Mouse (Mus musculus) liver, embryonic 11.5 days (tissue): ENCODE data around the gene Ranbp3l. TPM values are rescaled to one million over a fixed set of nuclear protein-coding genes. Genes with fewer than 3 reads are reported as not detected.

Source experiments
- ATAC-seq: fragments of 200-750 bp; cut with Nextera tagmentation; replicated peaks from 2 replicates; pipeline ENCODE4 v1.8.0; 2017; ENCODE audit warnings: moderate number of reproducible peaks, mild to moderate bottlenecking, moderate TSS enrichment, moderate library complexity; ENCODE audit not compliant: low FRiP score
- DNase-seq: peaks from one replicate; pipeline ENCODE4 v3.0.0-alpha.2; 2017; ENCODE audit warnings: low spot score
- H3K27ac ChIP-seq: fragments of 300-500 bp; sonication (generic); 2 replicates; pipeline ENCODE4 v1.5.1; 2014; ENCODE audit warnings: mild to moderate bottlenecking, low read depth, low read length, control low read depth
- H3K27me3 ChIP-seq: fragments of 300-500 bp; sonication (generic); replicated peaks from 2 replicates; pipeline ENCODE4 v1.6.1; 2014; ENCODE audit warnings: low read length, mixed read lengths; ENCODE audit not compliant: control insufficient read depth, insufficient read depth
- H3K36me3 ChIP-seq: fragments of 300-500 bp; sonication (generic); 2 replicates; pipeline ENCODE4 v1.6.1; 2014; ENCODE audit warnings: mild to moderate bottlenecking, low read length, moderate library complexity, mixed read lengths; ENCODE audit not compliant: control insufficient read depth, insufficient read depth
- H3K4me1 ChIP-seq: fragments of 300-500 bp; sonication (generic); replicated peaks from 2 replicates; pipeline ENCODE4 v1.6.1; 2014; ENCODE audit warnings: low read length, mixed read lengths; ENCODE audit not compliant: control insufficient read depth, insufficient read depth
- H3K4me2 ChIP-seq: fragments of 300-500 bp; sonication (generic); 2 replicates; pipeline ENCODE4 v1.6.1; 2014; ENCODE audit warnings: mild to moderate bottlenecking, control low read depth, moderate library complexity
- H3K4me3 ChIP-seq: fragments of 300-500 bp; sonication (generic); 2 replicates; pipeline ENCODE4 v1.5.1; 2014; ENCODE audit warnings: low read depth, low read length, control low read depth
- H3K9ac ChIP-seq: fragments of 300-500 bp; sonication (generic); 2 replicates; pipeline ENCODE4 v1.6.1; 2014; ENCODE audit warnings: low read depth, low read length, control low read depth
- H3K9me3 ChIP-seq: fragments of 300-500 bp; sonication (generic); 2 replicates; pipeline ENCODE4 v1.6.1; 2016; ENCODE audit warnings: low read length, inconsistent platforms, mixed read lengths; ENCODE audit not compliant: control insufficient read depth
- WGBS: fragments of 180-500 bp; shearing (Covaris S2); extraction: QIAGEN DNeasy Blood & Tissue Kit; methylation state at CpG from one replicate; pipeline ENCODE4 v1.1.7; 2014; 5-methylcytosine and 5-hydroxymethylcytosine counted together
- polyA plus RNA-seq: library from polyadenylated mRNA; unstranded; fragments of >200 nt; fragmentation: Nextera tagmentation; extraction: Ambion mirVana; gene quantifications from 2 replicates; pipeline ENCODE4 v1.2.1, GENCODE M21; 2014

Ranbp3l gene
- polyA plus RNA-seq, 1 experiment from 2014 or later, result 0.27 TPM

DNA sequence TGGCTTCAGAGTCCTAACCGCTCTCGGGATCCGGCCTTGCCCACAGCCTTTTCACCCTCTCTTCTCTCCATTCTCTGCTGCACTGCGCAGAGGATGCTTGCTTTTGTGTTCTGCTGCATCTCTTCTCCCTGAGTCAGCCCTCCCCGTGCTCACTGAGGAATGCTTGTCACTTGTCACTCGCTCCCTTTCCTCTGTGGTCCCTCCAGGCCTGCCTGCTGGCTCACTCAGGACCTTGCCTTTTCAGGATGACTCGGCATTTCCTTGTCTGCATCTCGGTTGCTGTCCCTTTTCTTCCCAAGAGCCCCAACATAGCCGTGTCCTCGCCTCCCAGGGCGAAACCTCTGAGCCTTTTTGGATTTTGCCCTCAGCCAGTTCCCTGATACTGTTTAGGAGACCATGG lies 119.1 kb downstream of the Ranbp3l start:
- H3K9me3 ChIP-seq, result no peaks in the 10 kb centered on the region
- H3K9ac ChIP-seq, result no peak overlapping the region
- H3K4me1 ChIP-seq, result peaks cover 20% of the 10 kb centered on the region
- H3K27me3 ChIP-seq, result no peaks in the 10 kb centered on the region
- H3K4me3 ChIP-seq, result no peak overlapping the region
- peaks cover 42% of the 10 kb centered on the region for H3K36me3 ChIP-seq
- peak overlapping the region; percentile 53 for H3K27ac ChIP-seq
- WGBS, result 68% methylated on average over 11 of the region's 11 CpGs
- ATAC-seq, result peak; percentile 64
- no peak overlapping the region for H3K4me2 ChIP-seq
- no peak for DNase-seq

DNA sequence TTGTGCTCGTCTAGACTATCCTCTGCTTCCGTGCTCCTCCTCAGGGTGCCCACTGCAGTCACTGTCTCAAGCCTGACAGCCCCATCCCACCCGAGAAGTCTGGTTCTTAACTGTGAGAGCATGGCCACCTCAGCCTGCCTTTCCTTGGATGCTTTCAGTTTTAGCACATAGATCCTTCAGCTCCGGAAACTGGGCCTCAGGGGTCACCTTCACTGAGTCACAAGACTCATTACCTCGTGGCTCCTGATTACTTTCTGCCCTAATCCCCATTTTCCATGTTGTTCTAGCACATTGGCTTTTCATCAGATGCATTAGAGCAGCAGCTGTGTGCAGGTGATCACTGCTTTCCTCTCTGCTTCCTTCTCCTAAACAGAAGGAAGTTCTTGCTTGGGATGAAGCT lies 119.7 kb downstream of the Ranbp3l start:
- ATAC-seq (no peak), DNase-seq (no peak)
- 0 out of 2 replicates have a peak overlapping the region, but pooled peaks have one; percentile 53 for H3K27ac ChIP-seq
- no peak overlapping the region for H3K9ac ChIP-seq
- H3K36me3 ChIP-seq, result peaks cover 44% of the 10 kb centered on the region
- no peaks in the 10 kb centered on the region for H3K27me3 ChIP-seq
- H3K4me1 ChIP-seq, result peaks cover 20% of the 10 kb centered on the region
- no peak overlapping the region for H3K4me3 ChIP-seq
- 77% methylated on average over 5 of the region's 5 CpGs for WGBS
- H3K9me3 ChIP-seq, result no peaks in the 10 kb centered on the region
- H3K4me2 ChIP-seq, result no peak overlapping the region

DNA sequence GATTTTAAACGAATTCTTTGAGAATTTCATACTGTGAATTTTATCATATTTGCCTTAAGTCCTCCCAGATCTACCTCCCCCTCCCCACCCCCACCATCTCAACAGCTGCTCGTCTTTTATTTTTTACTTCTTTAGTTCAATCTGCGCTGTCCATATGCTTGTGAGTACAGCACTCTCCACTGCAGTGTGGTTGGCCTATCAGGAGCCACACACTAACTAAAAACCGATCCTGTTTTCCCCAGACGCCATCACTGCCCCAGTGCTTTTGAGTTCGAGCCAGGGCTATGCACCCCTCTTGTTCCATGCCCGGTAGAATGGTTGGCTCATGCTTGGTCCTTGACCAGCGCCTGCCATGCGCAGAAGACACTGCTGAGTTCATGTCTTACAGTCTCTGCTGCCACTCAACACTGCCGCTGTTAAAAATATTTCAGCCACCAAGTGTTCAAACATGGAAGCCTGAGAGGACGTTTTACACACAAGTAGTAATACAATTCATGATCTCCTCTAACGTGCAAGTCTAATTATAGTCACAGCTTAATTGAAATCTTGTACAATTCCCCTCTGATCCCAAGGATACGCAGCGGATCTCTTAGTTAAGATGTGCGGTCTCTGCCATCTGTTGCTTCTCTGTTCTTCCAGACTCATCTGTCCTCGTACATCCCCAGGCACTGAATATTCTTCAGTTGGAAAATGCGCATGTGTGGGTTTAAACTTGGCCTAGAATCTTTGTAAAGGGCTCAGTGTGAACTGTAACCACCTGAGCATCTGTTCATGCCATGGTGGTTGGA lies 120.3 kb downstream of the Ranbp3l start:
- H3K27me3 ChIP-seq, result no peaks in the 10 kb centered on the region
- DNase-seq, result no peak
- H3K4me2 ChIP-seq, result no peak overlapping the region
- 89% methylated on average over 17 of the region's 17 CpGs for WGBS
- H3K9ac ChIP-seq, result no peak overlapping the region
- peak overlapping the region; percentile 53; the same call in 1 of the 2 replicates for H3K27ac ChIP-seq
- no peak for ATAC-seq
- H3K4me3 ChIP-seq, result no peak overlapping the region
- no peaks in the 10 kb centered on the region for H3K9me3 ChIP-seq
- peaks cover 20% of the 10 kb centered on the region for H3K4me1 ChIP-seq
- peaks cover 49% of the 10 kb centered on the region for H3K36me3 ChIP-seq

DNA sequence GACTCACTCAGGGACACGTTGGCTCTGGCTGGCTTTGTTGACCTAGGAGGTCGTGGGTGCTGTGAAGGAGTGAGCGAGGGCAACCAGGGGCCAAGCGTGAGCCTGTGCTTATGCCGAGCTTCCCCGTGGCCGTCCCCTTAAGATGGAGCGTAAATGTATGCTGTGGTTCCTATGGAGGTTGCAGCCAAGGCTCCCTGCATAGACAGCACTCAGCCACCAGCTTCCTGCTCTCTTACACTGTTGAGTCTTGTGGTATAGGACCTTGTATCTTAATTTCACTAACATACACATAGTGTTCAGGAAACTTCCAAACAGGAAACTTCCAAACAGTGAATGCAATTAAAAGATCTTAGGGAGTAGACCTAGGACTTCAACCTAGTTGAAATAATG lies 120.9 kb downstream of the Ranbp3l start:
- H3K4me2 ChIP-seq, result no peak overlapping the region
- H3K9ac ChIP-seq, result no peak overlapping the region
- H3K27me3 ChIP-seq, result no peaks in the 10 kb centered on the region
- no peak for ATAC-seq
- no peak for DNase-seq
- peaks cover 51% of the 10 kb centered on the region for H3K36me3 ChIP-seq
- H3K27ac ChIP-seq, result peak overlapping the region; percentile 13; the same call in 1 of the 2 replicates
- peaks cover 22% of the 10 kb centered on the region for H3K4me1 ChIP-seq
- H3K9me3 ChIP-seq, result no peaks in the 10 kb centered on the region
- WGBS, result 79% methylated on average over 8 of the region's 8 CpGs
- no peak overlapping the region for H3K4me3 ChIP-seq

DNA sequence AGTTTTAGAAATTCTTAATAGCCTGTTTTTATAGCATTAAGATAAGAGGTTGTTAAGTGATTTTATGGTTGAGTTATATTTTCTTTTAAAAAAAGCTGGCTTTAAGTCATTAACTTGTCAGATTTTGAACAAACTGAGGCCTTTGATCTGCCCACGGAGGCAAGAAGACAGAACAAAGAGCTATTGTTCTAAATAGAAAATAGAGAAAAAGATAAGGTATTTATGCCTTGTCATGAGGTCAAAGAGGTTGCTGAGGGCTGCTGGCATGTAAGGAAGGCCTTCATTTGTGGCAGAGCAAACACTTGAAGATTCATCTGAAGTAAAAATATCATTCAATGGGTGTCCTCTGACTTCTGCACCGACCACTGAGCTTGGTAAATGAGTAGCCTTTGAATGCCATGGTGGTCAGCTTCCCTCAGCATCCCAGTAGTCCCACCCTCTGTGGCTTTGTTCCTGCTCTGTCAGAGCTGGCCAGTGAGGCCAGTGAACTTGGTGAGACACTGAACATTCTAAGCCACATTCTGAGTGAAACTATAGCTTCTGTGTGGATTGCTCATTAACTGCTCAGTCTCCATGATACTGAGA lies 121.5 kb downstream of the Ranbp3l start:
- H3K9ac ChIP-seq, result no peak overlapping the region
- DNase-seq (no peak), ATAC-seq (no peak)
- no peaks in the 10 kb centered on the region for H3K9me3 ChIP-seq
- H3K4me2 ChIP-seq, result no peak overlapping the region
- WGBS, result 63% methylated on average over 2 of the region's 2 CpGs
- H3K27ac ChIP-seq, result no peak overlapping the region
- no peak overlapping the region for H3K4me3 ChIP-seq
- H3K27me3 ChIP-seq, result no peaks in the 10 kb centered on the region
- H3K4me1 ChIP-seq, result peaks cover 27% of the 10 kb centered on the region
- peaks cover 52% of the 10 kb centered on the region for H3K36me3 ChIP-seq

DNA sequence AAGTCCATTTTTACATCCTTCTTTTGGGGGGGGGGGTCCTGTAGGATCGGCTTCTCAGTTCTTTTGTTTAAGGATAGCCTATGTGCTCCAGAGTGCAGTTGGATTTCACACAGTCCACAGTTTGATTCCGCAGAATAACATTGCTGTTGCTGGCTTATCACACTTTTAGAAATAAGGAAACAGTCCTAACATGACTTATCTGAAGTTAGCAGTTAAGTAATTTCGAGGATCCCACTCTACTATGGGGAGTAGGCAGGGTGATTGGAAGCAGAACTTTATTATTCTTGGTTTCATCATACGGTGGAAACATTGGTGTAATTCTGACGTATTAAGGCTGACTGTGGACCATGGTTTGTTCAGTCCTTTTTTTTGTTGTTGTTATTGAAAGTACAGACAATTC lies 122.9 kb downstream of the Ranbp3l start:
- Histone ChIP-seq H3K9me3 (no peaks in the 10 kb centered on the region), H3K4me1 (peaks cover 34% of the 10 kb centered on the region), H3K9ac (no peak overlapping the region), H3K27ac (no peak overlapping the region), H3K4me3 (no peak overlapping the region), H3K36me3 (peaks cover 48% of the 10 kb centered on the region), H3K27me3 (no peaks in the 10 kb centered on the region), H3K4me2 (no peak overlapping the region)
- 76% methylated on average over 5 of the region's 5 CpGs for WGBS
- ATAC-seq (no peak), DNase-seq (no peak)

DNA sequence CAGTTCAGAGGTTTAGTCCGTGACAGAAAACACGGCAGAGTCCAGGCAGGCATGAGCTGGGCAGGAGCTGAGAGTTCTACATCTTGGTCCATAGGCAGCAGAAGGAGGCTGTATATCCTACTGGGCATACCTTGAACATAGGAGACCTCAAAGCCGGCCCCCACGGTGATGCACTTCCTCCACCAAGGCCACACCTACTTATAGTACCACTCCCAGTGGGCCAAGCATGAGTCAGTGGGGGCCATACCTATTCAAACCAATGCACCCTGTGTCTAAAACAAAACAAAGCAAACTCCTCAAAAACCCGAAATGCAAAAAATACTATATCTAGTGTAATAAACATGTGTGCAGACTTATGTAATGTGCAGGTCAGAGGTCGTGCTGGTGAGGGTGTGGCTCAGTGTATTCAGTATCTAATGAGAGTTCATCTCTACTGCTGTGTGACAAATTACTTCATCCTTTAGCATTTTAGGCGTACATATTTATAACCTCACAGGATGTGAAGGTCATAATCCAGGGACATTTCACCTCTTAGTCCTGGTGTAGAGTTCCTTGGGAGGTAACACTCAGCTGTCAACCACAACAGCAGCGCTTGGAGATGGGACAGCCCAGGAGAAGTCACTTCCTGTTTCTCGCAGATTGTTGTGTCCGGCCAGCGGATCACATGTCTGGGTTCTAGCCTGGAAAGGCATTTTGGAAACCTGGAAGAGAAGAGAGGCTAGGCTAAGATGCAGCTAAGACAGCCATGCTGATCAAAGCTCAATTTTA lies 126.0 kb downstream of the Ranbp3l start:
- 61% methylated on average over 11 of the region's 11 CpGs for WGBS
- ATAC-seq, result peak; percentile 50
- Histone ChIP-seq H3K9me3 (no peaks in the 10 kb centered on the region), H3K36me3 (peaks cover 42% of the 10 kb centered on the region), H3K27me3 (no peaks in the 10 kb centered on the region), H3K4me1 (peaks cover 22% of the 10 kb centered on the region), H3K4me2 (peak overlapping the region; percentile 51), H3K9ac (no peak overlapping the region), H3K27ac (peak overlapping the region; percentile 51), H3K4me3 (peak overlapping the region; percentile 18)
- no peak for DNase-seq

DNA sequence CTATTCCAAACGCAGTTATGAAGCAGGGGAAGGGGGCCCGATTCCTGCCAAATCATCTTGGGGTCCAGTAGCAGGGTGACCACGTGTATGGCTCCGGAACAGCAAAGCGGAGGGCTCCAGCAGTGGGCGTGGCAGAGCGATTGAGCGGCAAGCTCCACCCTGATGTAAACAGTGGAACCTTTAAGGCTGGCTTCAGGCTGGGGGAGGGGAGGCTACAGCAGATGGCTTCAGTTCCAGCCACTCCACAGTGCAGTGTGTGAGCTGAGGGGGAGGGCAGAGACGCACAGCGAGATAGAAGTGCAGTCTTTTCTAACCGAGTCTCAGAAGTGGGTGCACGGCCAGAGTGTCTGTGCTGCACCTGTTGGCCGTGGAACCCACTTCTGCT lies 126.6 kb downstream of the Ranbp3l start:
- peak overlapping the region; percentile 51 for H3K4me2 ChIP-seq
- H3K9ac ChIP-seq, result 0 out of 2 replicates have a peak overlapping the region, but pooled peaks have one; percentile 16
- ATAC-seq (peak; percentile 91), DNase-seq (peak; percentile 76)
- WGBS, result 21% methylated on average over 13 of the region's 13 CpGs
- no peaks in the 10 kb centered on the region for H3K27me3 ChIP-seq
- H3K36me3 ChIP-seq, result peaks cover 43% of the 10 kb centered on the region
- H3K4me3 ChIP-seq, result peak overlapping the region; percentile 18
- peaks cover 21% of the 10 kb centered on the region for H3K4me1 ChIP-seq
- H3K27ac ChIP-seq, result peak overlapping the region; percentile 51
- H3K9me3 ChIP-seq, result no peaks in the 10 kb centered on the region
